Mouse (Mus musculus) heart, adult 18-20 months (tissue): Measurements from ENCODE around the gene C1qtnf5. TPM values are rescaled to one million over a fixed set of nuclear protein-coding genes. Genes with fewer than 3 reads are reported as not detected.
A peak's percentile ranks its signal among the peaks of the same experiment; 100 is the strongest.
"Not testable (repeated sequence)": the region's sequence is repeated elsewhere in the genome, so short reads cannot be mapped to it uniquely, and the experiment has no call there.

Experiments used
- DNase-seq, 2 experiments: peaks; one replicate each; pipeline ENCODE4 v3.0.0; 2021 to 2022; ENCODE audit warnings: mixed read lengths in 1 of 2
- total RNA-seq, 2 experiments: library from RNA; stranded (reverse); gene quantifications; 2 replicates each; pipeline ENCODE4 v1.2.3; 2021

Gene C1qtnf5
- total RNA-seq, 2 experiments from 2014 or later: 5.6 to 5.9 TPM

DNA sequence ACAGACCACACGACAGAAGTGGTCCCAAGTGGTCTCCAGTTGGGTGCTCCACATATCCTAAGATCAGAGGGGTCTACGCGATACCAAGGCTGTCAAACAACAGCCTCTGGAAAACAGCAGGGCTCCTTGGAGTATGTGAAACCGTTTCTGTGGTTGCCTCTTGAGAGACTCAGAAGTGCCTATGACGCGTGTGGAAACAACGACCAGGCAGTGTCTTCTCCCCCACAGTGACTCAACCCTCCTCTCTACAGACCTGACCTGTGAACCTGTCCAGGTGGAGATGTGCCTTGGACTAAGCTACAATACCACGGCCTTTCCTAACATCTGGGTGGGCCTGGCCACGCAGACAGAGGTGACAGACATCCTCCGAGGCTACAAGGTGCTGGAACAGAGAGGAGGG is 1.3 kb upstream of the C1qtnf5 start:
- no peak for DNase-seq

GRCm38 (mm10) chr9:44106182-44106581 is 863 bp upstream of the C1qtnf5 start:
- DNase-seq: no peak

GRCm38 (mm10) chr9:44106596-44106995 is 449 bp upstream of the C1qtnf5 start:
- no peak for DNase-seq

DNA sequence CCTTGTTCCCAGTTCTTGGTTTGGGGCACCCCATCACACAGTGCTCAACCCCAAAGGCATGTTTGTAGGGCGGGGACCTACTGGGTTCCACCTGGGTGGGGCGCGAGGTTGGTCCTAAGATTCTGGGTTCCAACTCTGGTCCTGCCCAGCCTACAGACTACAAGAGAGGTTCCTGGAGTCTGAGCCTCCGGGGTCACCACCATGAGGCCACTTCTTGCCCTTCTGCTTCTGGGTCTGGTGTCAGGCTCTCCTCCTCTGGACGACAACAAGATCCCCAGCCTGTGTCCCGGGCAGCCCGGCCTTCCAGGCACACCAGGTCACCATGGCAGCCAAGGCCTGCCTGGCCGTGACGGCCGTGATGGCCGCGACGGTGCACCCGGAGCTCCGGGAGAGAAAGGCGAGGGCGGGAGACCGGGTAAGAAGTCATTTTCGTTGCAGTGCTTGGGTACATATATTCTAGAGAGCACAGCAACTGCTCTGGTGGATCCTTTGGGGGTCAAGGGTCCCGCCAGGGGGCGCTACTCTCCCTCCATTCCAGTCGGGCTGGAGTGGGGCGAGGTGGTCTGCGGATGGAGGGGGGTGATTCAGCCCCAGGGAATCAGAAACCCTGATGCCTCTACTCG is 623 bp downstream of the C1qtnf5 start:
- peak in 1 of 2 experiments; percentile 70 for DNase-seq

DNA sequence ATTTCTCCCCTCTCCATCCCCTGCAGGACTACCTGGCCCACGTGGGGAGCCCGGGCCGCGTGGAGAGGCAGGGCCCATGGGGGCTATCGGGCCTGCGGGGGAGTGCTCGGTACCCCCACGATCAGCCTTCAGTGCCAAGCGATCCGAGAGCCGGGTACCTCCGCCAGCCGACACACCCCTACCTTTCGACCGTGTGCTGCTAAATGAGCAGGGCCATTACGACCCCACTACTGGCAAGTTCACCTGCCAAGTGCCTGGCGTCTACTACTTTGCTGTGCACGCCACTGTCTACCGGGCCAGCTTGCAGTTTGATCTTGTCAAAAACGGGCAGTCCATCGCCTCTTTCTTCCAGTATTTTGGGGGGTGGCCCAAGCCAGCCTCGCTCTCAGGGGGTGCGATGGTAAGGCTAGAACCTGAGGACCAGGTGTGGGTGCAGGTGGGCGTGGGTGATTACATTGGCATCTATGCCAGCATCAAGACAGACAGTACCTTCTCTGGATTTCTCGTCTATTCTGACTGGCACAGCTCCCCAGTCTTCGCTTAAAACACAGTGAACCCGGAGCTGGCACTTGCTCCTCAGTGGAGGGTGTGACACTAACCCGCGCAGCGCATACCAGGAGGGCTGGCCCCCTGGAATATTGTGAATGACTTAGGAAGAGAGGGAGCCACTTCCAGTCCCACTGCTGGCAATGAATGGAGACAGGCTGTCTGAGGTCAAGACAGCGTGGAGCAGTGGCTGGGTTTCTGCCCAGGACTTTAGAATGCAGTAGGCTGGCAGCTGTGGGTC is 1.4 kb downstream of the C1qtnf5 start:
- no peak for DNase-seq

DNA sequence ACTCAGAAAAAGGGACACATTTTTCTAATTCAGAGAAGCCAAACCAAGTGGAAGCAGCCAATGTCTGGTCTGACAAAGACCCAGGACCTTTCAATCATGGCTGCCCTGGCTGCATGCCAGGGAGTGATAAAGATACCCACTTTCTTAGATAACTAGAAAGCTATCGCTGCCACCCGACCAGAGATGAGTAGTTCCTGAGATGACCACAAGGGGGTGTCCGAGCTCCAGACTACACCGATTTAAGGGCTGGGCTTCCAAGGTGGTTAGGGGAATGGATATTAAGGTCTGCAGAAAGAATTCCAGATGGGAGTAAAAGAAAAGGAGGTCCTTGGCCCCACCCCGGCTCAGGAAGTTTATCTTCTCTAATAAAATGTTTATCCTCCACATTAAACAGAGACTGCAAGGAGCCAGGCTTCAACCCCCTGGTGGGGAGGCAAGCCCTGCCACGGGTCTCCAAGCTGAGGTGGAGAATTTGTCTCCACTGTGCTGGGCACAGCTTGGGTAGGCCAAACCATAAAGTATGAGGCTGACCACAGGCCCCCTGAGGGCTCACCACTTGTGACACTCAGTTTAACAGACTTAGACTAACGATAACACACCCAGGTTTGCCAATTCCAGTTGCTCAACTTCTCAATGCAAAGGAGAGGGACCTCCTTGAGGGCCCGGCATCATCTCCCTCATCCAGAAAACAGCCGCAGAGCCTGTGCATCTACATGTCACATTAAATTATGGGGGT is 2.5 kb downstream of the C1qtnf5 start:
- peak; percentile 70 to 90 for DNase-seq

- not testable (repeated sequence) for DNase-seq
Measured at GRCm38 (mm10) chr9:44111909-44112308, 4.9 kb downstream of the C1qtnf5 start.

DNA sequence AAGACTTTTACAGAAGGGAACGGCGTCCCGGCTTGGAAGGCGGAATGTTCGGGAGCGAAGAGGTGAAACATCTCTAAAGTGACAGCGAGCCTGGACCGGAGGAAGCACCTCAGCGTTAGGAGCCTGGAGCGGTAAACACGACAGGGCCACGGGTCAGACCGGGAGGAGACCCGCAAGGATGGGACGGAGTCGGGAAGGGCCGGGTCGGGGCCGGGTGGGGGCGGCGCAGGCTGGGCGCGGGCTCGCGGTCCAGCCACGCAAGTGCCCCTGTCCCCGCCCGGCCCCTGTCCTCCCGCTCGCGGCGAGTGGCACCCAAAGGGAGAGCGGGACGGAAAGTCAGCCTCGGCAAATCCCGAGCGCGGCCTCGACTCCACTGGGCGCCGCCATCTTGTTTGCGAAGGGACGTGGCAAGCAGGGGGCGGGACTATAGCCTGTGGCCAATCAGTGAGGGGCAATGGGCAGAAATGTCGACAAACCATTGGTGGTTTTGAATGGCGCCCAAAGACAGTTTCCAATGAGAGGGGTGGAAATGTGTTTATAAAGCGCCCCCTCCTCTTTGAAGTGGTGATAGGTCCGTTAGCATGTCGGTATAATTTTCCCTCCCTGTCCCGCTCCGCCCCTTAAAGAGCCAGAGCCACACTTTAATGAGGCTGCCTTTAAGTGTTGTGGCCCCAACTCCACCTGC is 6.2 kb downstream of the C1qtnf5 start, which contains the start of the genes Gm49380 and Rnf26:
Gene Gm49380, minus strand, starts transcription at position 396 of the 685 bp plus-strand sequence.
Gene Rnf26, minus strand, starts transcription at position 413 of the 685 bp plus-strand sequence.
- DNase-seq: peak; percentile 98 to 99

DNA sequence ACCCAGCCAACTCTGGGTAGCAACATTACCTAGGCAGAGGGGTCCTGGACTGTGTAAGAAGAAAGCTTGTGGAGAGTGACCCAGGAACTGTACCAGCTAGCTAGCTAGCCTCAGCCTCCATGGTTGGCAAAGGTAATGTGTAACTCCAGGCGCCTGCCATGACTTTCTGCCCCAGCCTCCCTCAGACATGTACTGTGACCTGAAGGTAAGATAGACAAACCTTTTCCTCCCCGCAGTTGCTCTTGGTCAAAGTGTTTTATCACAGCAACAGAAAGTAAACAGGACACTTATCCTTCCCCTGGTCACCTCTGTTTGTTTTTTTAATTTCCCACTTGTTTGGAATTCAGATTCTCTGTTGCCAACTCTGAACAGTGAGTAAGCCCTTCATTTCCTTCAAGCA is 7.4 kb downstream of the C1qtnf5 start:
- DNase-seq: no peak

DNA sequence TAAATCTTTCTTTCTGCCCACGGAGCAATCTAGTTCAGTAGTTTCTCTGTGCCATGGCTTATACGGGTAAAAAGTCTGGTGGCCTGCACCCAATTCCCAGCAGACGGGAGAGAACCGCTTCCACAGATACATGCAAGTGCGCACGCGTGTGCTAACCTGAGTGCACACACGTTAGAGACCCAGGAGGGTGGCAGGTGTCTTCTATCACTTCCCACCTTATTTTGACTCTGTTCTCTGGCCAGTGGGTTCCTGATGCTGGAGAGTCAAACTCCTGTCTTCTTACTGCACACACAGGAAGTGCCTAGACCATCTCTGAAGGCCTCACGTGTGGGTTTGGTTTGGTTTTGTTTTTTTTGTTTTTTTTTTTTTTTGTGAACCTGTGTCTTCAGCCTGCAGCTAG is 8.6 kb downstream of the C1qtnf5 start:
- DNase-seq: no peak

DNA sequence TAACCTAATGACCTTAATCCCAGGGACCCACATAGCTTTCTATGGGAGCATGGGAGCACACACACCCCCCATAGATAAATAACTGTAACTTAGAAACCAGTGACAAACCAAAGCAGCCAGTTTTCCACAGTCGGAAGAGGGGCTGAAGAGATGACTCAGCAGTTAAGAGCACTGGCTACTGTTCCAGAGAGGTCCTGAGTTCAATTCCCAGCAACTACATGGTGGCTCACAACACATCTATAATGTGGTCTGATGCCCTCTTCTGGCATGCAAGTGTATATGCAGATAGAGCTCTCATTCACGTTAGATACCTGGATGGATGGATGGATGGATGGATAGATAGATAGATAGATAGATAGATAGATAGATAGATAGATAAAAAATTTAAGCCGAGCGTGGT is 9.1 kb downstream of the C1qtnf5 start:
- DNase-seq: no peak

DNA sequence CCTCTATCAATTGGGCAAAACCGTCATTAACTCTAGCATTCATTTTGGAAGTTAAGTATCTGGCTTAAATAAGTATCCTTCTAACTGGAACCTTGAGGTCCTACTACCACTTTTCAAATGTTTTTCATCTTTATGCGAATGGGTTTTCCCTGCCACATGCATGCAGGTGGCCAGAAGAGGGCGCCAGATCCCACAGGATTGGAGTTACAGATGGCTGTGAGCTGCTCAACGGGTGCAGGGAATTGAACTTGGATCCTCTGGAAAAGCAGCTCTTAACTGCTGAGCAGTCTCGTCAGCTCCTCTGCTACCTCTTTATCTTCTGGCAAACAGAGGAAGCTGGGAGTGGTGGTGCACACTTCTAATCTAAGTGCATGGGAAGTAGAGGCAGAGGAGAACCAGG is 12.0 kb downstream of the C1qtnf5 start:
- DNase-seq: peak in 1 of 2 experiments; percentile 56

DNA sequence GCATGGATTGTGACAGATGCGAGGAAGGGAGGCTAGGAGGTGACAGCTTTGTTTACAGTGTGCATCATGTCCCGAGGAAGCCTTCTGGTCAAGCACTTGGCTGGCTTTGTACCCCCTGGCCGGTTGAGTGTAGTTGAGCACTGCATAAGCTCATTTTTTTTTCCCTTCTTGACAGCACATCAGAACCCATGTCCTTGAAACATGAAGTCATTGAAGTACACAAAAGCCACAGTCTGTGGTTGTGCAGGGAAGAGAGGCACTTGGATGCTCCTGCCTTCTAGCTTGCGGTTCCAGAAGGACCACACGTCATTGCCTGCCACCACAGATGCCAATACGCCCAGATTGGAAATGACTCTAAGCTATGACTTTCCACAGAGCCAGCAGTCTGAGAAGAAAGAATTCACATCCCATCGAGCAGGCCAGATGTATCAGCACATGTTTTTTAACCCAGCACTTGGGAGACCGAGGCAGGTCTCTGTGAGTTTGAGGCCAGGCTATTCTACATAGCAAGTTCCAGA is 13.0 kb downstream of the C1qtnf5 start:
- no peak for DNase-seq

DNA sequence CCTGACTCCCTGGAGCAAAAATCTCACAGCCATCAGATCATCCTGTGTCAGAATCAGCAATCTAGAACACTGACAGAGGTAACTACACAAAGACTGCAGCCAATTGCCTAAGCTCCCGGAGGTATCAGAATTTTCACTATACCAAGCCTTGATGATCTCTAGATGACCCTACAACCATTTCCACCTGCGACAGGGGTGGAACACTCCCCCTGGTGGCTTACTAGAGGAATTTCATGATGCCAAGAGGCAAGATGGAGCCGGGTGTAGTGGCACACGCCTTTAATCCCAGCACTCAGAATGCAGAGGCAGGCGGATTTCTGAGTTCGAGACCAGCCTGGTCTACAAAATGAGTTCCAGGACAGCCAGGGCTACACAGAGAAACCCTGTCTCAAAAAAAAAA is 17.3 kb downstream of the C1qtnf5 start:
- DNase-seq: no peak

GRCm38 (mm10) chr9:44125026-44125425 is 18.0 kb downstream of the C1qtnf5 start:
- no peak for DNase-seq

DNA sequence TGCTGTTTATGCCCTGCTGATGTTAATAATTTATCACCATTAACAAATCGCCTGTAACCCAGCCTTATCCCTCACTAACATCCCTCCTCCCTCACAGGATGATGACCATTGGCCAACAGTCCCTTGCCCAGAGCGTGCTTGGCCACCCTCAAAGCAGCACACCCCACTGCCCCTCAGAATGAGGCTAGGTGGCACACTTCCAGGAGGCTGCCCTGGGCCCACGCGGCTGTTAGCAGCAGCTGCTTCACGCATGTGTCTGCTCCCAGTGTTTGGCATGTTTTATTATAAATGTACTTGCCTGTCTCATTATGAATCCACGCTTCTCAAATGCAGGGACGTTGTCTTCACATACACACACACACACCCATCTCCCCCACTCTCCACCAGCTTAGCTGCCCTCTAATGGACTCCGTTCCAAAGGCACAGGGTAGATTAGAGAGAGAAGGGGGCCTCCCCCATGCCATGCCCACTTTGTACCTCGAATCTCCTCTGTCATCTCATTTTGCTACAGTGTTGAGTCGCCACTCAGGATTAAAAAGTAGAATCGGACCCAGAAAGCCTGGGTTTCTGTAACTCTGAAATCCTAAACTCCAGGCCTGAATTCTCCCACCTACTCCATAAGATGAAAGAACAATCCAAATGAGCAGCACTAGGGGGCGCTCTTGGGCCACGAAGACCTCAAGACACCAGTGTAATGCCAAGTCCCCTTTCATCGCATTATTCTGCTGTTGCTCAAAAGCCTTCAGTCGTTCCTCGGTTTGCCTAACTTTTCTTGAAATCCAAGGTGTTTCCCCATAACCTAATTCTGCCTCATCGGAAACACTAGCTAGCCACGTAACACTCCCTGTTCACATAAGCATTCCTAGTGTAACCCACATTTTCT is 18.7 kb downstream of the C1qtnf5 start:
- peak; percentile 87 to 93 for DNase-seq

DNA sequence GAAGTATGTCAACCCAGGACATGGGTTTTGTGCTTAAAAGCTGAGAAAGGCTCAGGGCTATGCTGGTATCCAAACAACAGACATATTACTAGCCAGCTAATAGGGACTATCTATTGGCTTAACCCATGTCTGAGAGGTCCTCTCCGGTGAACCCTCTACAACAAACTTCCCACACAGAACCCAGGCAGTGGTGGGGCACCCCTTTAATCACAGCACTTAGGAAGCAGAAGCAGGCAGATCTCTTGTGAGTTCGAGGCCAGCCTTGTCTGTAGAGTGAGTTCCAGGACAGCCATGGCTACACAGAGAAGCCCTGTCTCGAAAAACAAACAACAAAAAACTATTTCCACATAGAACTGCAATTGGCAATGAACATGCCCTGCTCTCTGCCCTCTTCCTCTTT is 19.7 kb downstream of the C1qtnf5 start:
- no peak for DNase-seq

- peak; percentile 44 to 57 for DNase-seq
Measured at GRCm38 (mm10) chr9:44127351-44127801, 20.3 kb downstream of the C1qtnf5 start.

GRCm38 (mm10) chr9:44129633-44130032 is 22.6 kb downstream of the C1qtnf5 start:
- no peak for DNase-seq

DNA sequence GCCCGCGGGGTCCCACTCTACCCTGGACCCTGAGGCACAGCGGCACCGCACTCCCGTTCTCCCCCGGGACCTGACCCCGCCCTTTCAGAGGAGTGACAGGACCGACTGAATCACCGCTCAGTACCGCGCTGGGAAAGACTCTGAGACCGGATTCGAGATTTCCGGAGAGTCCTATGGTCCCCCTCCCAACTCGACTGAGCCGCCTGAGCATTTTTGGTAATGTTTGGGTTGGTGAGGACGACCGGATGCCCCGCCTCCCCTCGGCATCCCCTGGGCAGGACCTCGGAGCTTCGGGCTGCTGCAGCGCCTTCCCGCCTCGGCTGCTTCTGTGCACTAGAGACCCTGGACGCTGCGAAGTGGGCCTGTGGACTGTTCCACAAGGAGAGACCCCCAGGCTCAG is 23.0 kb downstream of the C1qtnf5 start:
- DNase-seq: peak; percentile 90 to 95
